Mouse (Mus musculus) midbrain, embryonic 11.5 days (tissue): ENCODE data around the gene Slc30a9. TPM values are rescaled to one million over a fixed set of nuclear protein-coding genes. Genes with fewer than 3 reads are reported as not detected.

Experiments used
- ATAC-seq: fragments of 200-750 bp; cut with Nextera tagmentation; 2 replicates; pipeline ENCODE4 v1.8.0; 2017; ENCODE audit warnings: moderate TSS enrichment, moderate library complexity; ENCODE audit not compliant: low FRiP score
- DNase-seq: peaks from one replicate; pipeline ENCODE4 v3.0.0; 2015; ENCODE audit warnings: low spot score; ENCODE audit errors: missing footprints
- H3K27ac ChIP-seq: fragments of 300-500 bp; sonication (generic); 2 replicates; pipeline ENCODE4 v1.5.1; 2014; ENCODE audit warnings: low read depth, low read length
- H3K27me3 ChIP-seq: fragments of 300-500 bp; sonication (generic); 2 replicates; pipeline ENCODE4 v1.6.1; 2014; ENCODE audit warnings: mild to moderate bottlenecking, low read length, moderate library complexity, mixed read lengths; ENCODE audit not compliant: control insufficient read depth, insufficient read depth
- H3K36me3 ChIP-seq: fragments of 300-500 bp; sonication (generic); 2 replicates; pipeline ENCODE4 v1.6.1; 2014; ENCODE audit warnings: mild to moderate bottlenecking, low read length, moderate library complexity, mixed read lengths; ENCODE audit not compliant: control insufficient read depth, insufficient read depth
- H3K4me1 ChIP-seq: fragments of 300-500 bp; sonication (generic); 2 replicates; pipeline ENCODE4 v1.6.1; 2014; ENCODE audit warnings: low read length; ENCODE audit not compliant: control insufficient read depth, insufficient read depth
- H3K4me2 ChIP-seq: fragments of 300-500 bp; sonication (generic); 2 replicates; pipeline ENCODE4 v1.6.1; 2014; ENCODE audit warnings: mild to moderate bottlenecking, moderate library complexity
- H3K4me3 ChIP-seq: fragments of 300-500 bp; sonication (generic); 2 replicates; pipeline ENCODE4 v1.5.1; 2014; ENCODE audit warnings: low read depth, low read length
- H3K9ac ChIP-seq: fragments of 300-500 bp; sonication (generic); 2 replicates; pipeline ENCODE4 v1.6.1; 2014; ENCODE audit warnings: low read length
- H3K9me3 ChIP-seq: fragments of 300-500 bp; sonication (generic); 2 replicates; pipeline ENCODE4 v1.6.1; 2016; ENCODE audit warnings: low read length; ENCODE audit not compliant: control insufficient read depth
- WGBS: fragments of 180-500 bp; shearing (Covaris S2); extraction: QIAGEN DNeasy Blood & Tissue Kit; methylation state at CpG from one replicate; pipeline ENCODE4 v1.1.7; 2014; 5-methylcytosine and 5-hydroxymethylcytosine counted together
- polyA plus RNA-seq: library from polyadenylated mRNA; unstranded; fragments of >200 nt; fragmentation: Nextera tagmentation; extraction: Ambion mirVana; gene quantifications from 2 replicates; pipeline ENCODE4 v1.2.1, GENCODE M21; 2014

Gene Slc30a9
- polyA plus RNA-seq, 1 experiment from 2014 or later, result 171 TPM

- no peak for DNase-seq
- no peaks in the 10 kb centered on the region for H3K27me3 ChIP-seq
- 90% methylated on average over 28 of the region's 28 CpGs for WGBS
- H3K4me2 ChIP-seq, result no peak overlapping the region
- no peaks in the 10 kb centered on the region for H3K9me3 ChIP-seq
- 0 out of 2 replicates have a peak, but pooled peaks cover 4% of the 10 kb centered on the region for H3K36me3 ChIP-seq
- no peak overlapping the region for H3K27ac ChIP-seq
- 0 out of 2 replicates have a peak, but pooled peaks have one; percentile 22 for ATAC-seq
- H3K4me1 ChIP-seq, result no peaks in the 10 kb centered on the region
- H3K4me3 ChIP-seq, result no peak overlapping the region
- H3K9ac ChIP-seq, result no peak overlapping the region
Observed at GRCm38 (mm10) chr5:67399876-67400607, 93.3 kb downstream of the Slc30a9 start.

DNA sequence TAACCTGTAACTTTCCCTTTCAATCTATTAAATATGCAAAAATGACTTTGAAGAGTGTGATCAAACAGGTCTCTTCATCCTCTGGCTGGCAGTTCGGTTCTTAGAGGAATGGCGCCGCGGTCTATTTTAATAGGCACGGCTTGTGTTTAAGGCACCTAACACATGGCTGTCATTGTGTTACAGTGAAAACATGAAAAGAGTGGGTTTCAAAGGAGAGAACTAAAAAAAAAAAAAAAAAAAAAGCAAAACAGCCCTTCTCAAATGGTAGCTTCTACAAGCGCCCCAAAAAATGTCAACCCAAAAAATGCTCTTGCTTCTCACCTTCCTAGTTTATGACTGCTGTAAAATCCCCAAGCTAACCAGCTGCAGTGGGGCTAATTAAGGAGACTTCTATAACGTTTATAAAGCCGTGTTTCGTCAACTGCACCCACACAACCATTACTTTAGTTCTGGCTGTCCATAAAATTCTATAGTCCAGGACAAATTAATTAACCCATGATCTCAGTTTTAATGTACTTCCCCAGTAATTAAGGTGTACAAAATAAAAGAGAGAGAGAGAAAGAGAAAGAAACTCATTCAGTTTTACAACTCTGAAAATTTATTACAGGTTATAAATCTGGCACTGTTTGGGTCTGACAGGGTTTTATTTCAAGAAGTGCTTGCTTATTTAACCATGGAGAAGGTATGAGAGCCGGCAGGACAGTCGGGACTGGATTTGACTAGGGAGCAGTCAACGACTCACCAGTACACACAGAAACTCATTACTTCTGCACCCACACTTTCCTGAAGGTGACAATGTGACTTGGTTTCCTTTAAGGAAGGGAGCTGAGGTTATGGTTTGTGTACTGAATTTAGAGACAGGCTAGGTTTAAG lies 94.1 kb downstream of the Slc30a9 start:
- 0 out of 2 replicates have a peak, but pooled peaks cover 4% of the 10 kb centered on the region for H3K36me3 ChIP-seq
- DNase-seq, result no peak
- no peak overlapping the region for H3K4me2 ChIP-seq
- H3K9me3 ChIP-seq, result no peaks in the 10 kb centered on the region
- no peaks in the 10 kb centered on the region for H3K4me1 ChIP-seq
- no peaks in the 10 kb centered on the region for H3K27me3 ChIP-seq
- ATAC-seq, result no peak
- H3K4me3 ChIP-seq, result no peak overlapping the region
- no peak overlapping the region for H3K9ac ChIP-seq
- H3K27ac ChIP-seq, result no peak overlapping the region
- 88% methylated on average over 12 of the region's 12 CpGs for WGBS

GRCm38 (mm10) chr5:67401612-67402011 lies 94.9 kb downstream of the Slc30a9 start:
- Histone ChIP-seq H3K27ac (no peak overlapping the region), H3K4me1 (no peaks in the 10 kb centered on the region), H3K9me3 (no peaks in the 10 kb centered on the region), H3K36me3 (0 out of 2 replicates have a peak, but pooled peaks cover 4% of the 10 kb centered on the region), H3K9ac (no peak overlapping the region), H3K27me3 (no peaks in the 10 kb centered on the region), H3K4me2 (no peak overlapping the region), H3K4me3 (no peak overlapping the region)
- no peak for ATAC-seq
- DNase-seq, result no peak
- WGBS, result 81% methylated on average over 9 of the region's 9 CpGs

DNA sequence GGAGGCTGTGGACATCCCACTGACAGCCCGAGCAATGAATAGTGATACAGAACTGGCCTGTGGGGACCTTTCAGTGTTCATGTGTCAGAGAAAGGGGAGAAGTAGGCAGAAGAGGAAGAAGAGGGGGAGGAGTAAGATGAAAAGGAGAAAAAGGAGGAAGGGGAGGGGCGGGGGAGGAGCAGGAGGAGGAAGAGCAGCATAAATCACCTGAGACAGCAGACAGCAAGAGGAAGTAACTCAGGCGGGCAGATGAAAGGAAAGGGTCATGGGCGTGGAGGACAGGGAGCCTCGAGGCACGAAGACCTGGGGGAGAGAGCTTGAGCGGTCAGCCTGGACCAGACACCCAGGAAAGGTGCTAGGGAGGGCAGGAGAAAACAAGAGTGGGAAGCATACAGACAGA lies 97.6 kb downstream of the Slc30a9 start:
- Histone ChIP-seq H3K9ac (no peak overlapping the region), H3K4me1 (no peaks in the 10 kb centered on the region), H3K27me3 (no peaks in the 10 kb centered on the region), H3K4me2 (no peak overlapping the region), H3K9me3 (no peaks in the 10 kb centered on the region), H3K4me3 (no peak overlapping the region), H3K27ac (no peak overlapping the region), H3K36me3 (no peaks in the 10 kb centered on the region; the same call in 1 of the 2 replicates)
- ATAC-seq (no peak), DNase-seq (no peak)
- 86% methylated on average over 7 of the region's 7 CpGs for WGBS

- Histone ChIP-seq H3K9ac (no peak overlapping the region), H3K4me2 (no peak overlapping the region), H3K4me3 (no peak overlapping the region), H3K27me3 (no peaks in the 10 kb centered on the region), H3K27ac (no peak overlapping the region), H3K36me3 (no peaks in the 10 kb centered on the region; the same call in 1 of the 2 replicates), H3K4me1 (no peaks in the 10 kb centered on the region), H3K9me3 (no peaks in the 10 kb centered on the region)
- 87% methylated on average over 9 of the region's 9 CpGs for WGBS
- no peak for ATAC-seq
- DNase-seq, result no peak
Observed at GRCm38 (mm10) chr5:67404919-67405318, 98.2 kb downstream of the Slc30a9 start.

Other genes with a start within 250 kb of the Slc30a9 start
- 2.5 and 2.8 TPM in 2 replicates for gene Phox2b, start 207.7 kb upstream of the Slc30a9 start, polyA plus RNA-seq
- gene Tmem33, start 46.4 kb upstream of the Slc30a9 start, polyA plus RNA-seq, result 120 and 121 TPM in 2 replicates
- gene Bend4, start 121.4 kb downstream of the Slc30a9 start, polyA plus RNA-seq, result 10.8 and 11.3 TPM in 2 replicates